In genomic region chr14:103732626-103733025, GRCm38 (mm10) we compare ENCODE assay signal across 15 mouse cellular contexts.
DNase-seq lines count a peak whose midpoint lies in the region; ATAC-seq and TF ChIP-seq lines count a peak whose summit lies in the region.
"Had no signal": no experiment of that assay in that cellular context is flagged by ENCODE, and none has a peak within 500 bp of the region (broad histone marks: within the 10 kb centered on the region; RNA-seq: fewer than 3 reads in every experiment).

No protein-coding gene starts in this region.

- TF ChIP-seq CTCF in liver, adult 2 months (IDR thresholded peaks at IDR 0.05; ENCODE audit: low read depth, low read length) = peak; percentile 18; the same call in 1 of the 2 replicates

- H3K4me1 ChIP-seq in forebrain, embryonic 11.5 days (replicated peaks; ENCODE audit: control insufficient read depth, insufficient read depth, low read length) = no peaks in the 10 kb centered on the region
- H3K4me1 ChIP-seq in forebrain, embryonic 14.5 days (ENCODE audit: control insufficient read depth, insufficient read depth, low read length) = no peaks in the 10 kb centered on the region; the same call in 1 of the 2 replicates
- H3K4me1 ChIP-seq in liver, adult 2 months (ENCODE audit: control insufficient read depth, insufficient read depth, low read length) = no peaks in the 10 kb centered on the region

- no peak overlapping the region for H3K27ac ChIP-seq in forebrain, embryonic 11.5 days (ENCODE audit: low read depth, low read length)
- H3K27ac ChIP-seq in forebrain, embryonic 14.5 days (ENCODE audit: low read depth, low read length) = no peak overlapping the region
- no peak overlapping the region for H3K27ac ChIP-seq in liver, adult 2 months (replicated peaks; ENCODE audit: insufficient read depth, low read depth, low read length)
- H3K27ac ChIP-seq: embryonic facial prominence, embryonic 13.5 days had no signal

- no peaks in the 10 kb centered on the region for H3K9me3 ChIP-seq in forebrain, embryonic 11.5 days (ENCODE audit: control insufficient read depth, low read length)
- H3K9me3 ChIP-seq in forebrain, embryonic 14.5 days (replicated peaks; ENCODE audit: control insufficient read depth, low read length) = no peaks in the 10 kb centered on the region
- H3K9me3 ChIP-seq: embryonic facial prominence, embryonic 13.5 days had no signal

- DNase-seq in forebrain, embryonic 11.5 days (ENCODE audit: low spot score) = no peak
- no peak for DNase-seq in forebrain, embryonic 14.5 days (ENCODE audit: low spot score)
- DNase-seq in liver, adult 2 months (ENCODE audit: extremely low read depth, low read depth, low spot score) = no peak
- DNase-seq in liver (no peak), 416B (ENCODE audit: low read depth) (peak; percentile 29), ZHBTc4 (ENCODE audit: low read depth, low spot score) (peak; percentile 68)
- DNase-seq in gastrocnemius, postnatal 4 days (ENCODE audit: low spot score in 2 of 2) = no peak
- DNase-seq: cerebellum, adult 2 months; heart, adult 18-20 months; heart, postnatal 4 days; kidney, adult 18-20 months; thymus, adult 2 months had no signal

- H3K4me3 ChIP-seq in forebrain, embryonic 11.5 days (ENCODE audit: low read depth, low read length) = no peak overlapping the region
- no peak overlapping the region for H3K4me3 ChIP-seq in forebrain, embryonic 14.5 days (ENCODE audit: low read depth, low read length)
- H3K4me3 ChIP-seq in liver, adult 2 months (ENCODE audit: insufficient read depth, low read depth, low read length) = no peak overlapping the region
- H3K4me3 ChIP-seq: embryonic facial prominence, embryonic 13.5 days had no signal

- H3K4me2 ChIP-seq in forebrain, embryonic 11.5 days (ENCODE audit: low read depth, low read length, severe bottlenecking) = no peak overlapping the region
- no peak overlapping the region for H3K4me2 ChIP-seq in forebrain, embryonic 14.5 days (ENCODE audit: low read length)
- H3K4me2 ChIP-seq: embryonic facial prominence, embryonic 13.5 days had no signal

- H3K9ac ChIP-seq in forebrain, embryonic 11.5 days (ENCODE audit: low read length) = no peak overlapping the region
- H3K9ac ChIP-seq in forebrain, embryonic 14.5 days (ENCODE audit: low read length) = no peak overlapping the region
- no peak overlapping the region for H3K9ac ChIP-seq in liver, adult 2 months (ENCODE audit: low read depth, low read length)
- H3K9ac ChIP-seq: embryonic facial prominence, embryonic 13.5 days had no signal

- no peaks in the 10 kb centered on the region for H3K36me3 ChIP-seq in forebrain, embryonic 11.5 days (ENCODE audit: control insufficient read depth, insufficient read depth, low read length)
- no peaks in the 10 kb centered on the region for H3K36me3 ChIP-seq in forebrain, embryonic 14.5 days (ENCODE audit: control insufficient read depth, insufficient read depth, low read length)
- H3K36me3 ChIP-seq in liver, adult 2 months (ENCODE audit: control insufficient read depth, insufficient read depth, low read length) = no peaks in the 10 kb centered on the region
- H3K36me3 ChIP-seq: embryonic facial prominence, embryonic 13.5 days had no signal

- H3K79me2 ChIP-seq in liver, adult 2 months (ENCODE audit: control insufficient read depth, insufficient read depth, low read length) = no peaks in the 10 kb centered on the region

- no peaks in the 10 kb centered on the region for H3K27me3 ChIP-seq in forebrain, embryonic 11.5 days (ENCODE audit: control insufficient read depth, insufficient read depth, low read length)
- H3K27me3 ChIP-seq in forebrain, embryonic 14.5 days (replicated peaks; ENCODE audit: control insufficient read depth, insufficient read depth, low read length) = no peaks in the 10 kb centered on the region
- no peaks in the 10 kb centered on the region for H3K27me3 ChIP-seq in liver, adult 2 months (ENCODE audit: control insufficient read depth, insufficient read depth, low read length)
- H3K27me3 ChIP-seq: embryonic facial prominence, embryonic 13.5 days had no signal

- ATAC-seq in forebrain, embryonic 11.5 days (replicated peaks; ENCODE audit: low FRiP score) = 0 out of 2 replicates have a peak, but pooled peaks have one; percentile 10
- no peak for ATAC-seq in forebrain, embryonic 14.5 days
- ATAC-seq in frontal cortex, adult (ENCODE audit: low TSS enrichment) = no peak
- ATAC-seq: forebrain, embryonic 16.5 days had no signal

- TF ChIP-seq POLR2A in liver, adult 2 months (IDR thresholded peaks at IDR 0.05; ENCODE audit: extremely low read depth, insufficient read depth, low read length) = no peak

- WGBS in forebrain, embryonic 11.5 days = 69% methylated on average over 1 of the region's 1 CpGs
- WGBS in forebrain, embryonic 14.5 days = 26% methylated on average over 1 of the region's 1 CpGs
- WGBS in liver, adult 2 months = 76% methylated on average over 1 of the region's 1 CpGs

Comparison
In these comparisons a context has a peak if more than half of its experiments do, and no peak if none do; other contexts are left out.
1. DNase-seq: peak in 416B (single experiment) and ZHBTc4 (single experiment); none in forebrain, embryonic 11.5 days (single experiment), forebrain, embryonic 14.5 days (single experiment), liver, adult 2 months (single experiment), liver (single experiment) and gastrocnemius, postnatal 4 days (0 of 2).